Mouse (Mus musculus): ENCODE data around the gene Neurl4.

- TF ChIP-seq GATA1 (IDR thresholded peaks at IDR 0.05; ENCODE audit: borderline replicate concordance, low read length): no peak
- TF ChIP-seq FLI1 (IDR thresholded peaks at IDR 0.05; ENCODE audit: low read length): no peak
Observed at GRCm38 (mm10) chr11:69858113-69858998, 42.5 kb upstream of the Neurl4 start, which contains the start of gene Tnk1.
